Mouse (Mus musculus) heart, embryonic 15.5 days (tissue): ENCODE measurements around the gene Edem2. TPM values are rescaled to one million over a fixed set of nuclear protein-coding genes. Genes with fewer than 3 reads are reported as not detected.

Experiments
- ATAC-seq: fragments of 200-750 bp; cut with Nextera tagmentation; replicated peaks from 2 replicates; pipeline ENCODE4 v1.8.0; 2017; ENCODE audit warnings: low read depth, moderate TSS enrichment; ENCODE audit not compliant: insufficient number of reproducible peaks, insufficient read depth, low FRiP score
- H3K27ac ChIP-seq: fragments of 300-500 bp; sonication (generic); 2 replicates; pipeline ENCODE4 v1.5.1; 2015; ENCODE audit warnings: mild to moderate bottlenecking, inconsistent platforms
- H3K27me3 ChIP-seq: fragments of 300-500 bp; sonication (generic); 2 replicates; pipeline ENCODE4 v1.6.1; 2015; ENCODE audit warnings: inconsistent platforms
- H3K36me3 ChIP-seq: fragments of 300-500 bp; sonication (generic); 2 replicates; pipeline ENCODE4 v1.6.1; 2015; ENCODE audit warnings: mild to moderate bottlenecking, inconsistent platforms
- H3K4me1 ChIP-seq: fragments of 300-500 bp; sonication (generic); replicated peaks from 2 replicates; pipeline ENCODE4 v1.6.1; 2015; ENCODE audit warnings: inconsistent platforms
- H3K4me2 ChIP-seq: fragments of 300-500 bp; sonication (generic); 2 replicates; pipeline ENCODE4 v1.6.1; 2015; ENCODE audit warnings: inconsistent platforms, mild to moderate bottlenecking, moderate library complexity
- H3K4me3 ChIP-seq: fragments of 300-500 bp; sonication (generic); 2 replicates; pipeline ENCODE4 v1.5.1; 2015; ENCODE audit warnings: mild to moderate bottlenecking, inconsistent platforms
- H3K9ac ChIP-seq: fragments of 300-500 bp; sonication (generic); 2 replicates; pipeline ENCODE4 v1.6.1; 2015; ENCODE audit warnings: mild to moderate bottlenecking, inconsistent platforms
- H3K9me3 ChIP-seq: fragments of 300-500 bp; sonication (generic); replicated peaks from 2 replicates; pipeline ENCODE4 v1.6.1; 2016; ENCODE audit warnings: inconsistent platforms
- WGBS: fragments of 180-500 bp; shearing (Covaris S2); methylation state at CpG from one replicate; pipeline ENCODE4 v1.1.7; 2015; ENCODE audit warnings: mixed read lengths; 5-methylcytosine and 5-hydroxymethylcytosine counted together
- polyA plus RNA-seq: library from polyadenylated mRNA; unstranded; fragments of >200 nt; fragmentation: Nextera tagmentation; extraction: Ambion mirVana; gene quantifications from 2 replicates; pipeline ENCODE4 v1.2.1, GENCODE M21; 2015

Gene Edem2
- polyA plus RNA-seq: 20.3 and 29.3 TPM in 2 replicates

DNA sequence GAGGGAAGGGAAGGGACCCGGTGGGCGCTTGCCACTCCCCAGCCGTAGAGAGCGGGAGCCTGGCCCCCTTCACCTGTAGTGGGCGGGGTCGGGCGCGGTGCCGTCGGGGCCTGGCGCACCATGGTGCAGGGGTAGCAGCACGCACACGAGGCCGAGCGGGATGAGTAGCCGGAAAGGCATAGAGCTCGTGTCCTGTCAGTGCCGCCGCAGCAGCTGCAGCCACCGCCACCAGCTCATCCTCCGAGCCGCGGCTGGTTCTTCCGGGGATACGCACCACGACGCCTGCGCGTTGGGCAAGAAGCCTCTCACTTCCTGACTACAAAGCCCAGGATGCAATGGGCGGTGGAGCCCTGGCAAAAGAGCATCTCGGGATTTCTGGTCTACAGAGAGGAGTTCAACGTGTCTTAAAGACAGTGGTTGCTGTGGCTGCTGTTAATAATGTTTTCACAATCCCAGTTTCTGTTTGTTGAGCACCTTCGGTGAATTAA is at the start of gene Edem2:
Gene Edem2 (minus strand): TSS at position 318 of the 488 bp plus-strand sequence.
- H3K9ac ChIP-seq: peak within 1 kb of the TSS; percentile 80
- H3K9me3 ChIP-seq: no peaks in the 10 kb centered on the region
- H3K4me1 ChIP-seq: peaks cover 5% of the 10 kb centered on the region
- H3K4me2 ChIP-seq: peak within 1 kb of the TSS; percentile 94
- peak; percentile 87 for ATAC-seq
- under 1% methylated on average over 33 of the region's 33 CpGs for WGBS
- peak within 1 kb of the TSS; percentile 94 for H3K4me3 ChIP-seq
- no peak within 1 kb of the TSS for H3K27ac ChIP-seq
- H3K27me3 ChIP-seq: no peaks in the 10 kb centered on the region
- no peaks in the 10 kb centered on the region for H3K36me3 ChIP-seq

DNA sequence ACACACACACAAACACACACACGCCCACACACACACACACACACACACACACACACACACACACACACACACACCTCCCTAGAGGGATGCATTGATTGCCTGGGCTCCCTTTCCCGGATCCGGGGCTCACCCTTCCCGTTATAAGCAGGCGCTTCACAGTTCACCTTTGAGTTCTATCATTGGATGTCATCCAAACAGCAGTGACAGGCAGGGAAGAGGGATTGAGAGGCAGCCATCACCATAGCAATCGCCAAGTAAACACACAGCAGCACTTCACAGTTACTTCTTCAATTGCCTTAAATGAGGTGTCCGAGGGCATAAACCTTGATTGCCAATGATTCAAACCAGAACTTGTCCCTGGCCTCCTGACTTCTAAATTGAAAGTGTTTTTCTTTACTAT is 49.8 kb upstream of the Edem2 start:
- Histone ChIP-seq H3K27me3 (peaks cover 42% of the 10 kb centered on the region), H3K27ac (no peak overlapping the region), H3K9me3 (no peaks in the 10 kb centered on the region), H3K4me3 (no peak overlapping the region), H3K4me1 (peaks cover 9% of the 10 kb centered on the region), H3K4me2 (no peak overlapping the region), H3K9ac (no peak overlapping the region), H3K36me3 (no peaks in the 10 kb centered on the region)
- WGBS: 50% methylated on average over 7 of the region's 7 CpGs
- no peak for ATAC-seq

DNA sequence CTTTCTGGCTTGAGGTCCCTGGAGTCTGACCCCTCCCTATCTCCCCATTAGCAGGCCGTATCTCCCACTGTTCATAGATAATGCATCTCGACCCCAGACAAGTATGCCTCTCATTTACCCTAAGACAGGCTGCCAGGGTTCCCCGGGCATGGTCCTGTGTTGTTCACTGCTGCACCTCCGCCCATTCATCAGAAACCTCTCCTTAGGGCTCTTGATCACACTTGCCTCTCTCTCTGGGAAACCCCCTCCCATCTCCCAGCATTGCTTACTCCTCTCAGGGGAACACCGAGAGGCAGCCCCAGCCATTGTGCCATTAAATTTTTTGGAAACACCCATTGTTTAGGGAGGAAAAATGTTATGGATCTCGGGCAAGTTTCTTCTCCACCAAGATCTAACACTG is 48.7 kb upstream of the Edem2 start:
- H3K9me3 ChIP-seq: no peaks in the 10 kb centered on the region
- H3K27me3 ChIP-seq: peaks cover 53% of the 10 kb centered on the region
- 51% methylated on average over 6 of the region's 6 CpGs for WGBS
- no peak for ATAC-seq
- no peak overlapping the region for H3K9ac ChIP-seq
- H3K4me3 ChIP-seq: no peak overlapping the region
- peaks cover 9% of the 10 kb centered on the region for H3K4me1 ChIP-seq
- no peak overlapping the region for H3K4me2 ChIP-seq
- no peak overlapping the region for H3K27ac ChIP-seq
- H3K36me3 ChIP-seq: no peaks in the 10 kb centered on the region

DNA sequence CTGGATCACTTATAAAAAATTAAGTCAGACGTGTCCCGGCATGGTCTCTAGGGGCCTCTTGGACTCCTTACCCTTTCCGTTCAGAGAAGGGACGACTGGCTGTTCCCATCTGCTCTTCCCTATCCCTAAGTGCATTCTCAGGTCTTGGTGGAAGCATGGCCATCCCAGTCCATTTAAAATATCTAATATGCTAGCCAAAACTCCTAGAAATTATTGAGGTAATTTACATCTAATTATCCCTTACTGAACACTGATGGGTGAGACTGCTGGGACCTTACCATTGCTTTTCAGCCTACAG is 48.4 kb upstream of the Edem2 start:
- H3K4me1 ChIP-seq: peaks cover 9% of the 10 kb centered on the region
- 76% methylated on average over 4 of the region's 4 CpGs for WGBS
- ATAC-seq: no peak
- no peak overlapping the region for H3K4me2 ChIP-seq
- H3K36me3 ChIP-seq: no peaks in the 10 kb centered on the region
- no peak overlapping the region for H3K4me3 ChIP-seq
- no peak overlapping the region for H3K27ac ChIP-seq
- peaks cover 56% of the 10 kb centered on the region for H3K27me3 ChIP-seq
- H3K9ac ChIP-seq: no peak overlapping the region
- no peaks in the 10 kb centered on the region for H3K9me3 ChIP-seq

DNA sequence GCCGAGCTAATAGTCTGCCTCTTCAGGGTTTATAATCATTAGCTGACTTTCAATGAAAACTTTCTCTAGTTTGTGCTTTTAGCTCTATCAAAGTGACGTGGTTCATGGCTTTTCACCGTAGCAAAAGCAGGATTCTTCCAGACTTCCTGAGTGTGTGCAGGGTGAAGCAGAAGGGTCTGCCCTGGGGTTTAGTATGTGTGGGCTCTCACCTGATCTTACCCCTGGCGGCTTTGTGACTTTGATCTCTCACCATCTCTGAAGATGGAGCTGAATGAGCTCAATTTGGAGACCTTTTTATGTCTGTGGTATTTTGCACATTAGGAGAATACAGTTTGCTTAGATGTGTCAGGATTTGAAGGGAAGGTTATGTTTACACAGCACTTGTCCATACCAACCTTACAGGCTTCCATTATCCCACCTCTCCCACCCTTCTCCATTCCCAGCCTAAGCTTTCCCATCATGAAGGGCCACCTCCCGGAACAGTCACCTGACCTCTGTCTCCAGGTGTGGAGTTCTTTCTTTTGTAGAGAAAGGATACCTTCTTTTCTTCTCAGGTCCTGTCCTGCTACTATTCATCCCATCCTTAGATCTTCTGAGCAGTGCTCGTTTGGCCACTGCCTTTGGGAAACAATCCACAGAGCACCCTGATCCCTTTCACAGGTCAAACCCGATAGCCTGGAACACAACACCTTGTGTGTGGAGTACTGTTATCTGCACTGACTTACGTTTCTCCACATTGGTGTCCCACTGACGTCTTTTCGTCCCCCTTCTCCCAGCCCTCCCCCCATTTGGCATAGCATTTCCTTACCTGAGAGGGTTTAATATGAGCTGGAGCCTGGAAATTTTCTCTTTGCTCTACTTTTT is 47.8 kb upstream of the Edem2 start:
- Histone ChIP-seq H3K4me1 (peaks cover 9% of the 10 kb centered on the region), H3K4me2 (no peak overlapping the region), H3K27ac (no peak overlapping the region), H3K4me3 (no peak overlapping the region), H3K9me3 (no peaks in the 10 kb centered on the region), H3K9ac (no peak overlapping the region), H3K27me3 (peaks cover 61% of the 10 kb centered on the region), H3K36me3 (no peaks in the 10 kb centered on the region)
- no peak for ATAC-seq
- 57% methylated on average over 10 of the region's 10 CpGs for WGBS

DNA sequence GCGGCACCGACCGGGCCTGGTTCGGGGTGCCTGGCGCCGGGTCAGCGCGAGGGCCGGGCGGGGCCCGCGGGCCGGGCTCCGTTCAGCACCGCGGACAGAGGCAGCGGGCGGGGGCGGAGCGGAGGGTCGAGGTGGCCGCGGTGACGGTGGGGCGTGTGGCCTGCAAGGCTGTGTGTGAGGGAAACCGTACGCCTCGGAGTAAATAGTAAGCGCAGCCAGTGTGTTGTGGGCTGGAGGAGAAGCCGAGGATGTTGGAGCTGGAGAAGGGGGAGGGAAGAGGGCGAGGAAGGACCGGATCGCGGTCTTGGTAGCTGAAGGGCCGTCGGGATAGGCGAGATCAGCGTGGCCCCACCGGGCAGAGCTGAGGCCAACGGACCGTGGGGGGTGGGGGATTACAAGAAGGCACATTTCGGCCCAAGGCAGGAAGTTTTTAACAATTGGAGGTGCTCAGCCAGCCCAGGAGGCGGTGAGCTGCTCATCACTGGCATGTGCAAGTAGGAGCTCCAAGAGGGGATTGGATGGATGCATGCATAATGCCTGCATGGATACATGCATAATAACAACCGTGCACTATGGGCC is 46.5 kb upstream of the Edem2 start:
- Histone ChIP-seq H3K4me1 (peaks cover 9% of the 10 kb centered on the region), H3K36me3 (no peaks in the 10 kb centered on the region), H3K27me3 (peaks cover 65% of the 10 kb centered on the region), H3K9me3 (no peaks in the 10 kb centered on the region), H3K4me2 (peak overlapping the region; percentile 96), H3K27ac (no peak overlapping the region), H3K9ac (no peak overlapping the region), H3K4me3 (peak overlapping the region; percentile 55)
- peak; percentile 73 for ATAC-seq
- 2% methylated on average over 44 of the region's 44 CpGs for WGBS

DNA sequence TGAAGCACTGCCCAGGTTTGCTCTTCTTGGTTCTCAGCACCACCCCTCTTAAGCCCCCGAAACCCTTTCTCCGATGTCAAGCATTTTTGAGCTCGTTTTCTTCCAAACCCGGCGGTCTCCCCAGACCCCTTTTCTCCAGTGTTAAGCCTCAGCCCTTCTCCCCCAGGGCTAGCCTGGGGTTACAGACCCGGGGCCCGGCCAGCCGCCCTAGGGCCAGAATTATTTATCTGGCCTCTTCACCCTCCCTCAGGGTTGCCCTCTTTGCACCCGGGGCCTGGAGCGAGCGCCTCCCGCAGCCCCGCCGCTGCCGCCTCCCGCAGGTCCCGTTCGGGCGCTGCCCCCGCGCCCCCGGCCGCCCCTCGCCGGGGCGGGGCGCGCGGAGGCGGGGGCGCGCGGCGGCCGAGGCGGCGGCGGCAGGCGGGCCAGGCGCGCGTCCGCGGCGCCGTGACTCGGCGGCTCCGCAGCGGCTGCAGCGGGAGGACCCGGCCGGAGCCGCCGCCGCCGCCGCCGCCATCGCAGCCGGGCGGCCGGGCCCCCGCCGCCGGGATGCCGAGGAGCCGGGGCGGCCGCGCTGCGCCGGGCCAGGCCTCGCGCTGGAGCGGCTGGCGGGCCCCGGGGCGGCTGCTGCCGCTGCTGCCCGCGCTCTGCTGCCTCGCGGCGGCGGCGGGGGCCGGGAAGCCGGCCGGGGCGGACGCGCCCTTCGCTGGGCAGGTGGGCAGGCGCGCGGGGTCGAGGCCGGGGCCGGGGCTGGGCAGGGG is 45.8 kb upstream of the Edem2 start, which contains the start of gene Mmp24:
Gene Mmp24 (plus strand): TSS at position 416 of the 758 bp plus-strand sequence.
- H3K27me3 ChIP-seq: peaks cover 68% of the 10 kb centered on the region
- peak within 1 kb of the TSS; percentile 96 for H3K4me2 ChIP-seq
- no peak; the same call in 1 of the 2 replicates for ATAC-seq
- H3K4me3 ChIP-seq: peak within 1 kb of the TSS; percentile 55
- no peak within 1 kb of the TSS for H3K27ac ChIP-seq
- no peaks in the 10 kb centered on the region for H3K9me3 ChIP-seq
- H3K4me1 ChIP-seq: peaks cover 9% of the 10 kb centered on the region
- H3K36me3 ChIP-seq: no peaks in the 10 kb centered on the region
- 2% methylated on average over 57 of the region's 100 CpGs for WGBS
- no peak within 1 kb of the TSS for H3K9ac ChIP-seq

DNA sequence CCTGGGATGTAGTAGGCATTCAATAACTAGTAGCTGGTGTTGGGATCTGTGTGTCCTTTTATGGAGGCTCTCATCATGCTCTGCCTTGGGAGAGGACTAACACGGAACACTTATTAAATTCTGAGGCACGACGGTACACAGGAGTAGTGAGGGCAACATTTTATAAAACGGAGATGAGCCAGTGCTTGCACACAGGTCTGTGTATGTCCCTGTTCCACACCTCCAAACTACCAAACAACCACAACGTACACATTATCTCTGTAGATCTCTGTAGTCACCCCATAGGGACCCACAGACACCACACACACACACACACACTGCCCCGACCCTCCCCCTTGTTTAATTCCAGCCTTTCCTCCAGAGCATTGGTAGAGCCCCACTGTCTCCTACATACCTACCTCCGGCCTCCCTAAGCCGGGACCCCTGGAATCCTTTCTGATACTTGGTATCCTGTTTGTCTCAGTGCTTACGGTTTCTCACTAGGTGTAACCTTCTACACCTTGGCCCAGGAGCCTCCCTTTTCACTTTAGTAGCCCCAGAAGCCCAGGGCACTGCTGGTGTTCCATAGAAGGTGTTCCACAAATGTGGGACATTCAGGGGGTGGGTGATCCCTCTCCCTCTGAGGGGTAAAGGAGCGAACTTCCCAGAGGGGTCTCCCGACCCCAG is 45.1 kb upstream of the Edem2 start:
- Histone ChIP-seq H3K4me3 (peak overlapping the region; percentile 55), H3K9me3 (no peaks in the 10 kb centered on the region), H3K36me3 (no peaks in the 10 kb centered on the region), H3K27me3 (peaks cover 75% of the 10 kb centered on the region), H3K4me1 (peaks cover 9% of the 10 kb centered on the region), H3K4me2 (peak overlapping the region; percentile 96), H3K27ac (no peak overlapping the region), H3K9ac (no peak overlapping the region)
- WGBS: 48% methylated on average over 11 of the region's 11 CpGs
- no peak for ATAC-seq

DNA sequence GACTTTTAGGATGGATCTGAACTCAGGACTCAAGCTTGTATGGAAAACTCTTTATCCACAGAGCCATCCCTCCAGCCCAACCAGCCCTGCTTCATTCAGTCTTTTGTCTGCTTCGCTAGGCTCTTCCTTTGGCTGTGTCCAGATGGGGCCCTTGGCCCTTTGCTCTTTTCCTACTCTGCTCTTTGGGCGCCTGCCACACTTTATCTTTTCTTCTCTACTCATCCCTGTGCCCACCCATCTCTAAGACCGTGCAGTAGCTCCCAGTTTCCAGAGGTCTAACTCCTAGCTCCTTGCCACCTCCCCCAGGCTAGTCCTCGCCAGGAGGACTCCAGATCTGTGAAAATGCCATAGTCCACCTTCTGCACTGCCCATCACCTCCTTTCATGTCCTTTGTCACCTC is 44.4 kb upstream of the Edem2 start:
- Histone ChIP-seq H3K9ac (no peak overlapping the region), H3K4me2 (no peak overlapping the region), H3K36me3 (no peaks in the 10 kb centered on the region), H3K27ac (no peak overlapping the region), H3K9me3 (no peaks in the 10 kb centered on the region), H3K4me3 (no peak overlapping the region), H3K4me1 (peaks cover 9% of the 10 kb centered on the region), H3K27me3 (peaks cover 81% of the 10 kb centered on the region)
- WGBS: 56% methylated on average over 4 of the region's 4 CpGs
- no peak for ATAC-seq

DNA sequence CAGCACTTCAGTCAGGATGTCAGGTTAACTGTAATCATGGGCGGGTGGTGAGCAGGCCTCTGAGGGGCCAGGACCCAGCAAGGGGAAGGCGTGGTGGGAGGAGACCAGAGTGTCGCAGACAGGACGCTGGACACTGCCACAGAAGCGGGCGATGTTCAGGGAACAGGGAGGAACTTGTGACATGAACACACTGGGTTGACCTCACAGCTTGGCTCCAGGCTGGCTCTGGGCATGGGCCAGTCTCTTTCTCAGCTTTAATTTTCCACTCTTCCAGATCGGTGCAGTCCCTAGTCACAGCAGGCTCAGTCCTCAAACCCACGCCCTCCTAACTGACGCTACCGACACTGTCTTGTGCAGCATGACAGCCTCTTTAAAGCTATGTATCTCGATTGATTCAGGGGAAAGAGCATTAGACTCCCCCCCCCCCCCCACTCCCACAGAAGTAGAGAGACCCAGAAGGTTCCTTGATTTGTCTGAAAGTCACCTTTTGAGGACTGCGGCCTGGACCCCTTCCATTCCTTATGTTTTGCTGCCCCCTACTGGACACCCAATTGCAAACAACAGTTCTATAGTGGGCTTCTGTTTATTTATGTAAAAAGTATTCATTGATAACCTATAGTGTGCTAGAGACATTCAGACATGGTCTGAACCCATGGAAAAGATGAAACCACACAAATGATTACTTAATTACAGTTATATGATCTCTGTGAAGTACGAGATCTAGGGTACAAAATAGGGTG is 35.6 kb upstream of the Edem2 start:
- H3K9ac ChIP-seq: no peak overlapping the region
- H3K4me1 ChIP-seq: no peaks in the 10 kb centered on the region
- ATAC-seq: no peak
- peak overlapping the region; percentile 36; the same call in 1 of the 2 replicates for H3K4me2 ChIP-seq
- H3K27me3 ChIP-seq: peaks cover 22% of the 10 kb centered on the region
- H3K4me3 ChIP-seq: no peak overlapping the region
- WGBS: 44% methylated on average over 13 of the region's 13 CpGs
- H3K36me3 ChIP-seq: no peaks in the 10 kb centered on the region
- H3K9me3 ChIP-seq: no peaks in the 10 kb centered on the region
- H3K27ac ChIP-seq: no peak overlapping the region
